Mouse (Mus musculus) liver, adult (tissue): ENCODE measurements around the gene B3galt6.
A peak's percentile ranks its signal among the peaks of the same experiment; 100 is the strongest.

Experiments used
- GATA4 ChIP-seq: IDR thresholded peaks from 2 replicates; pipeline ENCODE4 v1.6.1; 2014; ENCODE audit warnings: mild to moderate bottlenecking, low read length; ENCODE audit not compliant: insufficient replicate concordance

The B3galt6 gene

DNA sequence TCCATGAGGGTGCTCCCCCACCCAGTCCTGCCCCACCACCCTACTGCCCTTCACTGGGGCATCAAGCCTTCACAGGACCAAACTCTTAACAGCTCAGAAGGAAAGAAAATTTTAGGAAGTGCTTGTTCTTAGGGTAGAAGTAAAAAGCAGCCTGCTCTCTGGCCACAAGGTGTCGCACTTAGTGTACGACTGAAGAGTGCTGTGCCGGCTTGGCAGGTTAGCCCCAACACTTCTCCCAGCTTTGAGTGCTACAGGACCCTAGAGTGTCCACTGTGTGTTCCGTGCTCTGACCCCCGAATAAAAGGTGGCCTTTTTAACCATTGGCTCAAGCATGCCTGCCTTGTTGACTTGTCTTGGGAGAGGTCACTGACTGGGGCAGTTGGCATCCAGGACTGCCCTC, 33.2 kb downstream of the B3galt6 start:
- TF ChIP-seq GATA4: no peak

- TF ChIP-seq GATA4: no peak
Measured at GRCm38 (mm10) chr4:155955491-155955890, 37.0 kb downstream of the B3galt6 start.

DNA sequence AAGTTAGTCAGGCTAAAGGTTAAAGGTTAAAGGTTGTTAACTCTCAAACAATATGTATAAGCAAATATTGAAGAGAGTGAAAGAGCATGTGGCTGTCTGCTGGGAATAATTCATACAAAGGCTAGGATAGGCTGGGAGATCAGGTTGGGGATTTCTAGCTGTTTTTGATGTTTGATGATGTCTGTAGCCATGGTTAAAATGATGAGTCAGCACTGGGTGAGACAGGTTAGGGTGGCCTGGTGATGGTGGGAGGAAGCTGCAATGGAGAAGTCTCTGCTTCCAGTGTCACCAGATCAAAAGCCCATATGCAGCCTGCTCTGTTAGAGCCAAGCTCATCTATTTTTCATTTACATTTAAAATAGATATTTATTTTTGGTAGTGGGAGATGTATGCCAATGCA, 45.4 kb downstream of the B3galt6 start:
- no peak for TF ChIP-seq GATA4

GRCm38 (mm10) chr4:155944271-155944670, 48.2 kb downstream of the B3galt6 start:
- no peak for TF ChIP-seq GATA4

DNA sequence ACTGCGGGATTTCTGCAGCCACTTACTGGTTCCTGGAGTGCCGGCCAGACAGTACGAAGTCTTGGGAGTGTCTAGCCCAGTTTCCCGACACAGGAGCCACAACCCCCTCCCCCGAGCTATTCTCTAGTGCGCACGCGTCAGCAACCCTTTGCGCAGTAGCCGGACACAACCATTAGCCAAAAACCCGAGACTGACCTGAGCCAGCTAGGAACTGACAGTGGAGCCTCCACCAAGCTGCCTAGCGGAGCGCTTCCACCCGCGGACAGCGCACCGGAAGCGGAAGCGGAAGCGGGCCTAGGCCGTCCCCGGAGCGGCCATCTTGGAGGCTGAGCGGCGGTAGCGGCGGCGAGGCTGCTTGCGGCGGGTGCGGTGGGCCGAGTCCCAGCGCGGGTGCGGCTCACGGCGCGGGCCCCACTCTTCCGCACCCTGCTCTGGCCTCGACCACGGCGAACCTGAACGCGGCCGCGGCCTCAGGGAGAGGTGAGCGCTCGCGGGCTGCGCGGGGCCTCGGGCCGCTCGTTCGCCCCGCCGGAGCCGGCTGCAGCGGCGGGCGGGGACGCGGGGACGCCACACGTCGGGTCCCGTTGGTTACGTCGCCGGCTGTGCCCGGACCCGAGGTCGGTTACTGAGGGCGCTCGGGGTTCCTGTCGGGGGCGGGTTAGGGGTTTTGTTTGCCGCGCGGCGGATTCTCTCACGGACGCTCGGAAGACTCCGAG, 48.8 kb downstream of the B3galt6 start, which contains the start of gene Ube2j2:
Gene Ube2j2 (plus strand): TSS at position 298 of the 716 bp plus-strand sequence.
- TF ChIP-seq GATA4: peak; percentile 75; the same call in 1 of the 2 replicates

DNA sequence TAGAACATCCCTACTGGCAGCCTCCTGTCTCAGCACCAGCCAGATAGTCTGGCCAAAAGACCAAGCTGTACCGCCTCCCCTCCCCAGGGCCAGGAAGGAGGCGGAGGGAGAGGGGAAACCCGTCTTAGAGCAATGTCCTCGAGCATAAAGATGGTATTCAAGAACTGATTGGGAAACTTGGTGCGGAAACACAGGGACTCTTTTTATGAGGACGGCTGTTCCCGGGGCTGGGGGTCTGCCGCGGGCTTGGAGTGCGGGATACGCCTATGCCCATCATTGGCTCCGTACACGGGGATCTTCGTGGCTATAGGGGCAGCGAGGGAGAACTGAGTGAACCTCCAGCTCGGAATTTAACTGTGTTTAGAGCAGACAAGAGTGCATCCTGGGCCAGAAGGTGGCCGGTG, 49.4 kb downstream of the B3galt6 start:
- TF ChIP-seq GATA4: no peak
